Mouse (Mus musculus) testis, postnatal 10 days (tissue): ENCODE measurements around the gene Gsdmc4.
"Not testable (repeated sequence)": the region's sequence is repeated elsewhere in the genome, so short reads cannot be mapped to it uniquely, and the experiment has no call there.

ENCODE experiments used
- DNase-seq: peaks from one replicate; pipeline ENCODE4 v3.0.0; 2021; ENCODE audit warnings: low spot score

Gene Gsdmc4

DNA sequence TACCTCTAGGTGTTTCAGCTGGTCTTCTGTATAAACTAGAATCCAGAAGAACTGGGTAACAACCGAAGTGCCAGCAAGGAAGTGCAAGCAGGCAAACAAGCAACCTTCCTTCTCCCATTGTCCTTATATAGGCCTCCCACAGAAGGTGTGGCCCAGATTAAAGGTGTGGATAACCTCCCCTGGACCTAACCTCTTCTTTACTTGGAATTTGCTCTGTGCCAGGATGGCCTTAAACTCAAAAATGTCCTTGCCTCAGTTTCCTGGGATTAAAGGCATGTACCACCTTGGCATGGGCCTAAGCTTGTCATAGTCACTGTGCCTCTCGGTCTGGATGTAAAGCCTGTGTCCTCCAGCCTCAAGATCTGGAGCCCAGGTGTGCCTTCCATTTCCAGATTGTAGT lies at the start of gene Gsdmc4:
TSS of gene Gsdmc4 (minus strand) at position 101 of the 400 bp plus-strand sequence.
- not testable (repeated sequence) for DNase-seq

DNA sequence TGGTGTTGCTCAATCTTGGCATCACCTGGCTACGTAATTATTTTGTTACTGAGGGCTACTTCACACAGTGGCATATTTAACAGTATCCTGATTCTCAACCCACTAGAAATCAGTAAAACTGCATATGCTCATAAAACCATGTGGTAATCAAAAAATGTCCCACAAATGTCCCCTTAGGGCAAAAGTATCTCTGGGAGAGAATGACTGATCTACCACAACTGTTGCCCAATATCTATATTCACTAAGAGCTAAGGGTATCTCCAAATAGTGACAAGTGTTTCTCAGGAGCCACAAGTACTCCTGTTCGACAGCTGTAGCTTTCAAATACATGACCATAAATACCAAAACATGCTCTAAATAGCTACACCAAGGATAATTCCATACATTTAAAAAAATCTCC lies 48.4 kb upstream of the Gsdmc4 start:
- no peak for DNase-seq

DNA sequence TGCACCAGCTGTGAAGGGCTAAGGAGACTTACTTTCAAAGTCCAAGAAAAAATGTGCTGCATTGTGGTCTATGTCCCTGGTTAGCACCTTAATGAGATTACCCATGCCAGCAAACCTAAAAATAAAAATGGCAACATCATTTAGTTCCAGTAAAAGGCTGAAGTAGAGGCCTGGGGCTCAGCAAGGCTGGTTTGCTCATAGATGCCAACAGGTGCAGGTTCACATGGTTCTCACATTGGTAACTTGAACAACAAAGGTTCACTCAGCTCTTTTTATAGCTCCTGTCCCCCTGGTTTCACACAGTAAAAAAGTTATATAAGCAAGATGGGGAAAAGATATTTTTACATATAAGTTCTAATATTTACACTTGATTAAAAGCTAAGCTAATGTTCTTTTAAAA lies 45.5 kb upstream of the Gsdmc4 start:
- no peak for DNase-seq

DNA sequence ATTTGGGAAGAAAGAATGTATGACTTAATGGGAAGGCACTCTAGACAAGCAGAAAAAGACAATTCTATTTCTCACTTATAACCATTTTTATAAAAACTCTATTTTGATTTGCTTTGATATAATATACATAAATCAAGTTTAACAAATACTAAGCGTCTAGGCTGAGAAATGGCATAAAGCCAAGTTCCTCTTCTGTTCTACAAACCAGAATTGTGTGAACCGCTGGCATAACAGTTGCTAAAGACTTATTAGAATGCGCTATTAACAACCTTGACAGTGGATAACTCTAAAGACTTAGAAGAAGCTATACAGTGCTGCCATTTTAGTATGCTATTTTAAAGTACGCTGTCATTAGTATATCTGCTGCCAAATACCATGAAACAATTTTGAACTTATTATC lies 41.2 kb upstream of the Gsdmc4 start:
- DNase-seq: no peak

DNA sequence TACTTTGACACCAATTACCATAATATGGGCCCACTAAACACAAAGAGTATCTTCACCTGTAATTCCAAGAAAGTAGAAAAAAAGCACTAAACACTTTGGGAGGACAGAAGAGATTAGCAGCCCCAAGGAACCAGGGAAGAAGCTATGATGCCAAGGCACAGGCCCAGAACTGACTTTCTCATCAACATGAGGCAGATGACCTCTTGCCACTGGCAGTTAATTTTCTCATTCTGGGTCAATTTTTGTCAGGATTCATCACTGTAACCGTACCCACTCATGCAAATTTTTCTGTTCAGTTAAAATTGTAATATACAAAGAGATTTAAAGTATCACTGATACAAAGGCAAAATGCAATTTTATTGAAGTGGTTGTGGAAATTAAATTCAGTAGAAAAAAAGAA lies 29.1 kb upstream of the Gsdmc4 start:
- DNase-seq: no peak

DNA sequence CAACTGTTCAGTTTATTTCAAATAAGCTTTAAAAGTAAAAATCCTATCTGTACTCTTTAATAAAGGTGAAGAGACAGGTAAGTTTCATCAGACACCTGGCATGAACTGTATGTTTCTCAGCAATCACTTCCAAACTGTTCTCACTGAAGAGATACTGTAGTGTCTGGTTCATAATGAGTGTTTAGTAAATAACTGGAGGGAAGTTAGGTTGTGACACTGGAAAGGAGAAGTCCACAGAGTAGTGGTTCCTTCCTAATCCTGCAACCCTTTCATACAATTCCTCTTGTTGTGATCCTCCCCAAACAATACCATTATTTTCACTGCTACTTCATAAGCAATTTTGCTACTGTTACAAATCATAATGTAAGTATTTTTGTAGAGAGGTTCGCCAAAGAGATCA lies 20.6 kb upstream of the Gsdmc4 start:
- no peak for DNase-seq

DNA sequence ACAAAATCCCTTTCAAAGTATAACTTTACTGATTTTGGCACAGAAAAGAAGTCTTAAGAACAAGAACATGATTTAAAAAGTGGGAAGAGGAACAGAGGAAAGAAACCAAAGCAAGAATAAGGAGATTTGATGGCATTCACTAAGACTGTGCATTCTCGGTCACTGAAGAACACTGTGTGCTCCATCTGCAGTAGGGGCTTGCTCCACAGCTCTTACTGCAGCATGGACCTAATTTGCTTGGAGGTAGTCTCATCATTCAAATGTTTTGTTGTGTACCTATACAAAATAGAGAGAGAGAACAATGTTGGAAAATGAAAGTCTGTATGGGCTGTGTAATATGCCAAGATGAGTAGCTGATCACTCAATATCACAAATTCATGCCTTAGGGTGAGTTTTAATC lies 19.3 kb upstream of the Gsdmc4 start:
- DNase-seq: no peak

DNA sequence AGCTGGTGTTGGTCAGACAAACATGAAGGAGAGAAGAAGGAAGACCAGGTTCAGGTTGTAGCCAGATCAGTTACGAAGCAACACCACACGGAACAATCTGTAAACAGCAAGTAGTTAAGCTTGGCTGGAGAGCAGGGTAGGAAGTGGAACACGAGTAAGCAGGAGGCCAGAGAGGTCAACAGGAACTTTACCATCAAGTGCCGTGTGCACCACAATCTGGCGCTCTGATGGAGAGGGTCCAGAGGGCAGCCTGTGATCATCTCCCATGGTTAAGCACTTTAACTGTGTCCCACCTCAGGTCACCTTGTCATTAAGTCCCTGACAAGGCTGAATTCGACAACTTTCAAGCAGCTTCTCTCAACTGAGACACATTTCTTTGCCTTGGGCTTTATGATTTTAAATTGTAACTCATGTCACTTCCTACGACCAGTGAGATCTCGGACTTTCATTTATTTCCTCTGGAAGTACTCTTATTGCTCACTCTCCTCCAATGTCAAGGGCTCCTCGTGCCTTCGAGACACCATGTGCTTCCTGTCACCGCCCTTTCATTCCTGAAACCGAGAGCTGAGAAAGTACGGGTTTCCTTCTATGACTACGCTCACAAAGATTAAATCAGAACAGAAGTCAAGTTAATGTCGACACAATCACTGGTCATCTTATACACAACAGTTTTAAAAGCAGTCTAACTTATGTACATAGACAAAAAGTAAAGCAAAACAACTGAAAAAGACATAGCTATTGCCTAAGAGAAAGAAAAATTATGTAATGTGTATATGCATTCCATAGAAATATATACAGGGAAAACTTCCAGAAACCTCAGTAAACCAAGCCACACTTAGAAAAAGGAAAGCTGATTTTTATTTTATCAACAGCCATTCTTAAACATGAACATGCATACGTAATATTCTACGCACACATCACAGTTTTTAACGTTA lies 18.3 kb upstream of the Gsdmc4 start:
- DNase-seq: no peak

DNA sequence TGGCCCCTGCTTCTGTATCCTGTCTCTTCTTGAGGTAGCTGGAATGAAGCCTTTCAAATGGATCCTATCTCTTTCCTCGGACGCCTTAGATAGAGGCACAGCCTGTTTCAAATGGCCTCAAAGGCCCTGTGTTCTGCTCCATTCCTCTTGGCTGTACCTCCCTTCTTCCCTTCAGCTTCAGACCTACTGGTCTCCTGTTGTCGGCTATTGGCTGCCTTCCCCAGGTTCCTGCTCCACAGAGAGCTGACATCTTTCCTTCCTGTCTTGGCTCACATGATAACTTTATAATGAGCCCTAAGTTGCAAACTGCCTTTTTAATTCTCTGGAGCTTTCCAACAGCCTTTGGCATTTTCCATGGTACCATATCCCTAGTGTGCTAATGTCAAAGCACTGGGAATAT lies 14.1 kb upstream of the Gsdmc4 start:
- DNase-seq: no peak

DNA sequence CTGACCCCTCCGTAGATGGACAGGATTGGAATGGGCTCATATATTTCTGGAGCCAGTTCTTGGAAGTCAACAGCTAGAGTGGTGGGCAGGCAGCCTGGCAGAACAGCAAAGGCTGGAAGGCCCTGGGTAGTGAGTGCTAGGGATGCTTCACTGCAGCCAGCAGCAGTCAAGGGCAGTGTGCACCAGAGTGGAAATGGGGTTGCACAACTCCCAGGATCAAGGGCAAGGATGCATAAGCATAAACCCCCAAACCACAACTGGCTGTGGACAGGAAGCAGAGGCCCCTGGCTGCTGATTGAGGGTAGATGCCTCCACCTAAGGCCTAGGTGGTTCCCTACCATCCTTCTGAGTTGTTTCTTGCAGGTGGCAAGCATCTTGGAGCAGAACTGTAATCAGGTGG lies 12.4 kb upstream of the Gsdmc4 start:
- no peak for DNase-seq

DNA sequence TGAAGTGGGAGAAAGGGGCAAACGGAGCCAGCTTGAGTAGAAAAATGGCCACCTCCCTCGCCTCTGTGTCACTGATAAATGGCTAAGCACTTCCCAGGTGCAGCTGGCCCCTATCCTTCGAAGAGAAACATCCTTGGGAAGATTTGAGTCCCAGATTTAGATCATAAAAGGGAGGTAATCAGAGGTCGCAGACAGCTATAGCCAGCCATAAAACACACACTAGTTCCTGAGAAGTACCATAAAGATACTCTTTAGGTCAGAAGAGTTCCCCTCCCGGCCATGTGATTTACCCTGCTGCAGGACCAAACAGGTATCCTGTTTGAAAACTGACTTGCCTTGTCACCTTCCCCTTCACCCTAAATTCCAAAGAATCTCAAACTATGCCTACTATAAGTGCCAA lies 9.5 kb upstream of the Gsdmc4 start:
- not testable (repeated sequence) for DNase-seq

DNA sequence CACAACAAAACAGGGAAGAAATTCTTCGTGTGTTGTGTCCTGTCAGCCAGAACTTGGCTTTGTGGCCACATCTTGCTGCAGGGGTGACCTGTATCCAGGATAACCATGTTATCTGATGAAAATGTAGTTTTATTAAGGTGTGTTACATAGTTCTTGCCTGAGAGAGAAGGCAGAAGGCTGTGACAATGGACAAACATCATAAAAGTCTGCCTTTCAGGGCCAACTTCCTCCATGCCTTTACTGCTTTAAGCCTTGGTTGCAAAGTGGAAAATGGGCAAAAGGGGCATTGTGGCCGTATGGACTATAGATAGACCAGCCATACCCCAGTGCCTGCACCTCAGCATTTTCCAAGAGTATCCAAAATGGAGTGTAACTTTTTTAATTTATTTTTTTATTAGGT lies 7.6 kb upstream of the Gsdmc4 start:
- DNase-seq: not testable (repeated sequence)

DNA sequence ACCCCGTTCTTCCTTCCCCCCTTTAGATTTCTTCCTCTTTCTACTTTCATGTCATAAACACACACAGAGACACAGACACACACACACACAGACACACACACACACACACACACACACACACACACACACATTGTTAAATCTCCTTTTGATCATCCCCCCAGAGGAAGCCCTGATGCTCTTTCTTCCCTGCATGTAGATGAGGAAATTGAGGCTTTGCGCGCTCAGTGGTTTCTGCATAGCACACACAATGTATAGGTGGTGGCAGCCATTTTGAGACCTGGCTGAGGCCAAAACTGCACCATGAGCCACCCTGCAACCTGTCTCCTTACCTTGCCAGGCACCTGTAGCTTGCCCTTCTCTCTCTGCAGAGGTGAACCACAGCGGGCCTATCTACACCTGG lies 4.5 kb upstream of the Gsdmc4 start:
- DNase-seq: not testable (repeated sequence)

DNA sequence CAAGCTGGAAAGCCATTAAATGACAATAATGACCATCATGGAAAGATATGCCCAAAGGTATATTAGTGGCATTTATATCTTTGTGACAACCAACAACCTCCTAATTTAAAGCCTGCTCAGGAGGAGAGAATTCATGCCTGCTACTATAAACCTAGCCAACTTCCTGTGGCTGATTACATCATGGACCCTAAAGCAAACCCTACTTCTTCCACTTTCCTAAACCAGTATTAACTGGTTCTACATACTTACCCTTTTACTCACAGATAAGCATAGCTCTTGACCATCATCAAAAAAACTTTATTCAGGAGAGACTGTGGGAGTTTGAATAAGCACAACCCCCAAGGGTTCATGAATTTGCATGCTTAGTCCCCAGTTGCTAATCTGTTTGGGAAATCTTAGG lies 2.2 kb downstream of the Gsdmc4 start:
- not testable (repeated sequence) for DNase-seq

DNA sequence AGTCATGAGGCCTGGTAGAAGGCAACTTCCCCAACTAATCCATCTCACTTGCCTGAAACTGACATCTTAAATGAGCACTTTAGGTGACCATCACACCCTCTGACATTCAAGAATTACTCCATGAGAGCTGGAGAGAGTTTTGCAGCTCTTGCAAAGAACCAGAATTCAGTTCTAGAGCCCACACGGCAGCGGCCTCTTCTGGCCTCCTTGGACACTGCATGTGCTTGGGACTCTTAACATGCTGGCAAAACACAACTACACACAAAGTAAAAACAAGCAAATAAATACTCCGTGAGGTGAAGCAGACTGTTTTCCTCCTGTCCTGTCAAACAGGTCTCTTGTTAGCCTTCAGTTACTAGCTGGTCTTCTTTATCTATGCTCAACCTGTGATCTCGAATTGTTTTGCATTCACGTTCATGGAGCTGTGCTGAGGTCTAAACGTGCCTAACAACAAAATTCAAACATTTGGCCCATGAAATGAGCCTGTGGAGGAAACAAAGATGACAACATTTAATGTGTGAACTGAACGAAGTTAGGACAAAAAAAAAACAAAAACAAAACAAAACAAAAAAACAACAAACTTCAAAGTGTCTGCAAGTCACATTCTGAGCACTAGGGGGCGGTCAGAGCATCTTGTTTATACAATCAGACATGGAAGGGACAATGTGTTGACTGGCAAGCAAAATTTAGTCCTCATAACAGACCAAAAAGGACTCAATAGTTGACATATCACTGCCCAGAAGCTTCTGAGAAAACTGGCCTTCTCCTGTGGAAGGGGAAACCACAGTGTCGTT lies 16.3 kb downstream of the Gsdmc4 start:
- peak; percentile 43 for DNase-seq

DNA sequence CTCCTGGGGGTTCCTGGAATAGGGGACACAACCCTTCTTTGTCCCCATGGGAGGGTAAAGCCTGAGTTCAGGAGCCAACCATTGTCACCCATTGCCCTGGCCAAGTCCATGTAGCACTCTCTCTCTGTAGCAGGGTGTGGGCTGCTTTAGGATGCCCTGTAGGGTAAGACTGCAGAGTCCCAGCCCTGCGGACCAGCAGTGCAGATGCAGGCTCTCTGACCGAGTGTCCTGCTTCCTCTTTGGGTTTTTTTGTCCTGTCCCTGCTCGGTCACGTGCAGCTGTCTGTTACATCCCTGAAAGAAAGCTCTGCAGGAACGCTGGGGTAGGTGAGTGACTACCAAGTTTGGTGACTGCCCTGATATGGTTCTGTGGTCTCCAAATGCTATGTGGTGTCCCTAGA lies 23.7 kb downstream of the Gsdmc4 start:
- DNase-seq: not testable (repeated sequence)

DNA sequence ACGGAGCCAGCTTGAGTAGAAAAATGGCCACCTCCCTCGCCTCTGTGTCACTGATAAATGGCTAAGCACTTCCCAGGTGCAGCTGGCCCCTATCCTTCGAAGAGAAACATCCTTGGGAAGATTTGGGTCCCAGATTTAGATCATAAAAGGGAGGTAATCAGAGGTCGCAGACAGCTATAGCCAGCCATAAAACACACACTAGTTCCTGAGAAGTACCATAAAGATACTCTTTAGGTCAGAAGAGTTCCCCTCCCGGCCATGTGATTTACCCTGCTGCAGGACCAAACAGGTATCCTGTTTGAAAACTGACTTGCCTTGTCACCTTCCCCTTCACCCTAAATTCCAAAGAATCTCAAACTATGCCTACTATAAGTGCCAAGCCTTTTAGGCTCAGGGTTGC lies 24.1 kb downstream of the Gsdmc4 start:
- not testable (repeated sequence) for DNase-seq

DNA sequence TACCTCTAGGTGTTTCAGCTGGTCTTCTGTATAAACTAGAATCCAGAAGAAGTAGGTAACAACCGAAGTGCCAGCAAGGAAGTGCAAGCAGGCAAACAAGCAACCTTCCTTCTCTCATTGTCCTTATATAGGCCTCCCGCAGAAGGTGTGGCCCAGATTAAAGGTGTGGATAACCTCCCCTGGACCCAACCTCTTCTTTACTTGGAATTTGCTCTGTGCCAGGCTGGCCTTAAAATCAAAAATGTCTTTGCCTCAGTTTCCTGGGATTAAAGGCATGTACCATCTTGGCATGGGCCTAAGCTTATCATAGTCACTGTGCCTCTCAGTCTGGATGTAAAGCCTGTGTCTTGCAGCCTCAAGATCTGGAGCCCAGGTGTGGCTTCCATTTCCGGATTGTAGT lies 33.6 kb downstream of the Gsdmc4 start, which contains the start of gene Gsdmc3:
TSS of gene Gsdmc3 (minus strand) at position 101 of the 400 bp plus-strand sequence.
- not testable (repeated sequence) for DNase-seq

DNA sequence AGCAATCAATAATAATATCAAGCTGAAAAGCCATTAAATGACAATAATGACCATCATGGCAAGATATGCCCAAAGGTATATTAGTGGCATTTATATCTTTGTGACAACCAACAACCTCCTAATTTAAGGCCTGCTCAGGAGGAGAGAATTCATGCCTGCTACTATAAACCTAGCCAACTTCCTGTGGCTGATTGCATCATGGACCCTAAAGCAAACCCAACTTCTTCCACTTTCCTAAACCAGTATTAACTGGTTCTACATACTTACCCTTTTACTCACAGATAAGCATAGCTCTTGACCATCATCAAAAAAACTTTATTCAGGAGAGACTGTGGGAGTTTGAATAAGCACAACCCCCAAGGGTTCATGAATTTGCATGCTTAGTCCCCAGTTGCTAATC lies 35.9 kb downstream of the Gsdmc4 start:
- not testable (repeated sequence) for DNase-seq

DNA sequence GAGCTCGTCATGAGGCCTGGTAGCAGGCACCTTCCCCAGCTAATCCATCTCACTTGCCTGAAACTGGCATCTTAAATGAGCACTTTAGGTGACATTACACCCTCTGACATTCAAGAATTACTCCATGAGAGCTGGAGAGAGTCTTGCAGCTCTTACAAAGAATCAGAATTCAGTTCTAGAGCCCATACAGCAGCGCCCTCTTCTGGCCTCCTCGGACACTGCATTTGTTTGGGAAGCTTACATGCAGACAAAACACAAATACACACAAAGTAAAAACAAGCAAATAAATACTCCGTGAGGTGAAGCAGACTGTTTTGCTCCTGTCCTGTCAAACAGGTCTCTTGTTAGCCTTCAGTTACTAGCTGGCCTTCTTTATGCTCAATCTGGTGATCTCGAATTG lies 50.1 kb downstream of the Gsdmc4 start:
- not testable (repeated sequence) for DNase-seq
